ENCODE assay signal across 24 mouse cellular contexts in genomic region chr6:19034268-19034667, GRCm38 (mm10).
DNase-seq lines count a peak whose midpoint lies in the region; ATAC-seq lines count a peak whose summit lies in the region.
"Had no signal": no experiment of that assay in that cellular context is flagged by ENCODE, and none has a peak within 500 bp of the region (broad histone marks: within the 10 kb centered on the region; RNA-seq: fewer than 3 reads in every experiment).

No protein-coding gene starts in this region.

- no peak overlapping the region for H3K4me2 ChIP-seq in kidney, embryonic 14.5 days (replicated peaks; ENCODE audit: low read depth, low read length)
- no peak overlapping the region for H3K4me2 ChIP-seq in kidney, embryonic 16.5 days (replicated peaks; ENCODE audit: low read depth, low read length)
- H3K4me2 ChIP-seq: embryonic facial prominence, embryonic 12.5 days; forebrain, embryonic 13.5 days; forebrain, embryonic 15.5 days had no signal

- peak; percentile 78; the same call in 1 of the 2 replicates for ATAC-seq in kidney, embryonic 14.5 days (ENCODE audit: low FRiP score, low TSS enrichment)
- ATAC-seq in kidney, embryonic 16.5 days (ENCODE audit: low FRiP score, low TSS enrichment) = peak; percentile 46; the same call in 1 of the 2 replicates
- ATAC-seq: activated CD4-positive, CD25-positive, alpha-beta regulatory T cell, adult 4 months; CD4-positive, CD25-positive, alpha-beta regulatory T cell, adult 4 months; forebrain, embryonic 13.5 days; forebrain, embryonic 15.5 days; Patski had no signal

- no peak overlapping the region for H3K9ac ChIP-seq in kidney, embryonic 14.5 days (ENCODE audit: low read depth, low read length)
- H3K9ac ChIP-seq in kidney, embryonic 16.5 days (replicated peaks; ENCODE audit: low read length) = no peak overlapping the region
- H3K9ac ChIP-seq: embryonic facial prominence, embryonic 12.5 days; forebrain, embryonic 13.5 days; forebrain, embryonic 15.5 days had no signal

- no peak for DNase-seq in kidney, adult 18-20 months
- DNase-seq in kidney, postnatal 14 days = no peak
- DNase-seq in kidney, postnatal 4 days = peak; percentile 2 to 7
- no peak for DNase-seq in kidney, adult 11 months
- DNase-seq: adrenal gland, adult 8-10 months; adrenal gland, postnatal 14 days; adrenal gland, postnatal 36 days; B cell, adult 2 months; cerebellum, adult 11-12 months; cerebellum, adult 2 months; cerebellum, adult 9-10 months; cerebellum, postnatal 10 days; cerebellum, postnatal 25 days had no signal

- H3K27ac ChIP-seq in kidney, embryonic 14.5 days (ENCODE audit: low read depth, low read length) = no peak overlapping the region
- H3K27ac ChIP-seq in kidney, embryonic 16.5 days (ENCODE audit: low read length) = no peak overlapping the region
- H3K27ac ChIP-seq: embryonic facial prominence, embryonic 10.5 days; embryonic facial prominence, embryonic 12.5 days; forebrain, embryonic 13.5 days; forebrain, embryonic 15.5 days had no signal

- H3K4me1 ChIP-seq in kidney, embryonic 14.5 days (ENCODE audit: control insufficient read depth, insufficient read depth, low read length) = no peaks in the 10 kb centered on the region
- no peaks in the 10 kb centered on the region for H3K4me1 ChIP-seq in kidney, embryonic 16.5 days (ENCODE audit: insufficient read depth, low read length)
- H3K4me1 ChIP-seq: embryonic facial prominence, embryonic 10.5 days; embryonic facial prominence, embryonic 12.5 days; forebrain, embryonic 13.5 days; forebrain, embryonic 15.5 days had no signal

- H3K27me3 ChIP-seq in kidney, embryonic 14.5 days (ENCODE audit: control insufficient read depth, insufficient read depth, low read length) = no peaks in the 10 kb centered on the region
- H3K27me3 ChIP-seq in kidney, embryonic 16.5 days (ENCODE audit: insufficient read depth, low read length) = no peaks in the 10 kb centered on the region
- H3K27me3 ChIP-seq: CH12.LX; embryonic facial prominence, embryonic 12.5 days; forebrain, embryonic 13.5 days; forebrain, embryonic 15.5 days had no signal

- 23% methylated on average over 1 of the region's 1 CpGs for WGBS in kidney, embryonic 14.5 days
- 5% methylated on average over 1 of the region's 1 CpGs for WGBS in kidney, embryonic 16.5 days

- H3K4me3 ChIP-seq in kidney, embryonic 14.5 days (ENCODE audit: low read length) = no peak overlapping the region
- H3K4me3 ChIP-seq in kidney, embryonic 16.5 days (ENCODE audit: low read length) = no peak overlapping the region
- H3K4me3 ChIP-seq: embryonic facial prominence, embryonic 10.5 days; embryonic facial prominence, embryonic 12.5 days; forebrain, embryonic 13.5 days; forebrain, embryonic 15.5 days had no signal

- H3K36me3 ChIP-seq in kidney, embryonic 14.5 days (ENCODE audit: control insufficient read depth, insufficient read depth, low read length) = no peaks in the 10 kb centered on the region
- H3K36me3 ChIP-seq in kidney, embryonic 16.5 days (ENCODE audit: insufficient read depth, low read length) = no peaks in the 10 kb centered on the region
- H3K36me3 ChIP-seq: embryonic facial prominence, embryonic 10.5 days; embryonic facial prominence, embryonic 12.5 days; forebrain, embryonic 15.5 days; G1E had no signal

- H3K9me3 ChIP-seq in kidney, embryonic 14.5 days (ENCODE audit: control insufficient read depth, low read length) = no peaks in the 10 kb centered on the region
- H3K9me3 ChIP-seq in kidney, embryonic 16.5 days (ENCODE audit: low read length) = no peaks in the 10 kb centered on the region
- H3K9me3 ChIP-seq: embryonic facial prominence, embryonic 10.5 days; embryonic facial prominence, embryonic 12.5 days; forebrain, embryonic 13.5 days; forebrain, embryonic 15.5 days; G1E had no signal

Comparison
In these comparisons a context has a peak if more than half of its experiments do, and no peak if none do; other contexts are left out.
1. DNase-seq: peak in kidney, postnatal 4 days (2 of 2); none in kidney, adult 18-20 months (single experiment), kidney, postnatal 14 days (single experiment) and kidney, adult 11 months (single experiment).